Mouse (Mus musculus): ENCODE data around the gene BC017158. TPM values are rescaled to one million over a fixed set of nuclear protein-coding genes. Genes with fewer than 3 reads are reported as not detected.
A peak's percentile ranks its signal among the peaks of the same experiment; 100 is the strongest.
"Not testable (repeated sequence)": the region's sequence is repeated elsewhere in the genome, so short reads cannot be mapped to it uniquely, and the experiment has no call there.

Gene BC017158
- total RNA-seq (2021), result 10 to 100 TPM; 23.5 to 26.3 TPM

DNA sequence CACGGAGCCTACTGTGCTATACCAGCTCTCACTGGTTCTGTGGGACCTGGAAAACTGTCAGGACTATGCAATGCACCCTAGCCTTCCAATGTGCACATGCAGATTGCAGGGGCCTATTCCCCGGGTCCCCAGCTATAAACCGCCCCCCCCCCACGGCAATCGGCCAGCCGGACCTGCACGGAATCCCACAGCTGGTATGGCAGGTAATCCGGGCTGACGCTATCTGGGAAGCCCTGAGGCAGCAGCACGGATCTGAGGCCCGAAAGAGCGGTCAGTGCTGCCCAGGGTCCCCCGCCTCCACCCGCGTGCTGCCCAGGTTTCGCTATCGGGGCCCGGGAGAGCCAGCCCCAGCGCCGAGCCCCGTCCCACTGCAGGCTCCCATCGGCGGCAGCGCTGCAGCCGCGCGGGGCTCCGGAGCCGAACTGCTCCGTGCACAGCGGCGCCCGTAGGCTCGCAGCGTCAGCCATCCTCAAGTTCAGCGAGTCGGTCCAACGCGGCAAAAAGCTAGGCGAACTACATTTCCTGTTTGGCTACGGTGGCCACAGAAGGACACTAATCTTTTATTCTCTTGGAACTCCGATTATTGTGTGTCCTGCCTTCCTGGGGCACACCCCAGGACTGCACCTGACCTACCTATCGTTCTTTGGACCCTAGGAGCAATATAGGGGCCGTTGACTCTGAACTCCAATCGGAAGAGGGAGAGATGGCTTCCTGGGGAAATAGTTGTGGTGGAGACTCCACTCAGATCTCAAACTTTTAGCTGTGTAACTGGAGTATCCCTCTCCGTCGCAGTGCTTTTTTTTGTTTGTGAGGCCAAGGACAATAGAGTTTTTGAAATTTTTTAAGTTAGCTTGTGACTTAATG lies at the start of gene BC017158:
TSS of gene BC017158 (minus strand) at position 554 of the 864 bp plus-strand sequence.
- intact Hi-C loops (cut with DNase I), result loop anchor here (5.0 kb wide), 1 partner anchor 51 kb away; the partner anchor contains the start of gene Tgfb1i1
- DNase-seq (ENCODE audit: low spot score in 2 of 2), result peak; percentile 82 to 83

DNA sequence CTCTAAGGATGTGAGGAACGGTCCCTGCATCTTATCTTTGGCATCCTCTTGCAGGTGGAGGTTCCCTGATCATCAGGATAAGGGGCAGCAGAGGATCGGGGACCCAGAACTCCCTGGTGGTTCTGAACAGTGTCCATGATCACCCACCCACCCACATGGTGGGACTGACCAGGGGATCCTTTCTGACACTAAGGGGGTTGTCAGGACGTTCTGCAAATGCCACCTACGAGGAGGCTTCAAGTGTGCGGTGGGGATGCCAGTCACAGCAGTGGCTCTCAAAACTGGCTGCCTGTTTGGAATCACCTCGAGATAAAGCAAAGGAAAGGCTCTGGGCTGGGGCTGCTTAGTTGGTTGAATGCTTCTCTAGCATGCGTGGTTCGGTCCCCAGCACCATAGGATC lies 49.0 kb upstream of the BC017158 start:
- DNase-seq (ENCODE audit: low spot score in 2 of 2), result no peak

DNA sequence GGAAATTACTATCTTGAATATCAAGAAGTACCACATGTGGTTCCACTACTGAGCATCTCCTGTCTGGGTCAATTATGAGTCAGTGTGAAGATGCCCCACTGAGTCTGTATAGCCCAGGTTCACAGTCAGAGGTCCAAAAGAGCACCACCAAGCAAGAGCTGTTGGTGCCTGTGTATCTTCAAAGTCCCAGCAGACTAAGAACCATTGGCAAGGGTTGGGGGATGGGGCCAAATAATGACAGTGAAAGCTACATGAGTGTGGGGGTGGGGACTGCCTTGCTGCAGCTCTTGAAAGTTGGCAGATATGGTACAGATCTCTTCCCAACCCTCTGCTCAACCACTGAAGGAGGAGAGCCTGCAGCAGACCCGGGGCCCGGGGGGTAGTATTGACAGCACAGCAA lies 48.6 kb upstream of the BC017158 start:
- DNase-seq (ENCODE audit: low spot score in 2 of 2), result no peak
- intact Hi-C loops (cut with DNase I), result no loop called here

More for the DNA sequence above, 49.0 kb upstream of the BC017158 start:
- intact Hi-C loops (cut with DNase I), result no loop called here

DNA sequence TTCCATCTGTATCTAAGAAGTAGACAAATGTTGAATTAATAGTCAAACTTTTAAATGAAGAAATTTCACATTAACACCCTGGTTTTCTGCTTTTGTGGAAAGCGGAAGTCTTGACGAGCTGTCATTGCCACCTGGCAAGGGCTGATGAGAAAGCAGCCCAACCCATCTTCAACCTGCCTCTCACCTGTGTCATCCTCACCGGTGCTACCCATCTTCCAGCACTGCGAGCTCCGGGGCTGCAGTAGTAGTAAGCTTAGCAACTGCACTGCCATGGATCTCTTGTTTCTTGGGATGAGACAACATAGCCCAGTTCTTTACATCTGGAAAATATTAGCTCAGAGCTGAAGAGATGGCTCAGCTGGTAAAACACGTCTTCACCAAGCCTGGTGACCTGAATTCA lies 47.7 kb upstream of the BC017158 start:
- intact Hi-C loops (cut with DNase I), result loop anchor here (1.0 to 2.0 kb wide), 2 partner anchors 41 to 98 kb away; no protein-coding TSS in a partner anchor
- DNase-seq (ENCODE audit: low spot score in 2 of 2), result no peak

DNA sequence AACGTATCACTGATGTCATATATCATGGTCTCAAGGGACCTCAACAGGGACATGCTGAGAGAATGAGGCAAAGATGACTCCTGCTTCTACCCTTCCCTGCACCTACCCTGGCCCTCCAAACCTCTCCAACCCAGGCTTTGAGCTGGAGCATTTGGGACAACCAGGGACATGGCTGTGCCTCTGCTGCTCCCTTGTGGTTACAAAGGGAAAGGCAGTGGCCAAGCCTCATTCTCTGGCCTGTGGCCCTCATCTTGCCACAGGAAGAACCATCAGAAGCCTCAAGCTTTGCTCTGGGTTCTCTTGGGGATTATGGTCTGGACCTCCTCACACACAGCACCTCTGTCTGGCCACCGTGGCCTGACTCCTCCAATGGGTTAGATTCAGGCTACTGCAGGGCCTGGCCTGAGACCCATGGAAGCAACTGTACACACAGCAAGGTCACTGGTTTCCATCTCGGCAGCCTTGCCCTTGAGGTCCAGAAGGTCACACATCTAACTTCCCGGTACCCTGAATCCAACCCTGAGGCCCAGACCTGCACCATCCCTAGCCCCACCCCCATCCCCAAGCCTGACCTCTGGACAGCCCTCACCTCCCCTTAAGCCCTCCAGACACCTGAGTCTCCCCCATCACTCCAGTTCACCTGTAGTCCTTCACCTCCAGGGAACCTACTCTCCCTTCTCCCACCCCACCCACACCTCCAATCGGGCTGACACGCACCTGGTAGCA lies 47.1 kb upstream of the BC017158 start:
- intact Hi-C loops (cut with DNase I), result loop anchor here (1.0 to 2.0 kb wide), 2 partner anchors 40 to 98 kb away; no protein-coding TSS in a partner anchor
- DNase-seq (ENCODE audit: low spot score in 2 of 2), result peak; percentile 62 to 67

DNA sequence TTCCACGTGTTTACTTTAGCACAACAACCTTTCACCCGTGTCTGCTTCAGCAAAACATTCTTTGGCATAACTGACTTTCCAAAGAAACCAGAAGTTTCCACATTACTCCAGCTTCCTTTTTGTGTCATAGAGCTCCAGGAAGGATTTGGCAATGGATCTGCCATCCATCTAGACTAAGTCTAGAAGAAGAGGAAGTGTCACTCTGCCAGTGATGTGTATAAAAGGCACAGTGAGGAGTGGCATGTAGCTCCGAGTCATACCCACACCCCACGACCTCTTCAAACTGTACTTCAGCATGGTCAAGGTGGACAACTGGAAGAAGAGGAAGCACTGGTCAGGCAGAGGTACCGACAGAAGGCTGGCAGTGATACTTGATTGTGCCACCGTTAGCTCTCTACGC lies 46.5 kb upstream of the BC017158 start:
- no peak for DNase-seq (ENCODE audit: low spot score in 2 of 2)
- intact Hi-C loops (cut with DNase I), result loop anchor here (2.0 kb wide), 1 partner anchor 40 kb away; no protein-coding TSS in a partner anchor

DNA sequence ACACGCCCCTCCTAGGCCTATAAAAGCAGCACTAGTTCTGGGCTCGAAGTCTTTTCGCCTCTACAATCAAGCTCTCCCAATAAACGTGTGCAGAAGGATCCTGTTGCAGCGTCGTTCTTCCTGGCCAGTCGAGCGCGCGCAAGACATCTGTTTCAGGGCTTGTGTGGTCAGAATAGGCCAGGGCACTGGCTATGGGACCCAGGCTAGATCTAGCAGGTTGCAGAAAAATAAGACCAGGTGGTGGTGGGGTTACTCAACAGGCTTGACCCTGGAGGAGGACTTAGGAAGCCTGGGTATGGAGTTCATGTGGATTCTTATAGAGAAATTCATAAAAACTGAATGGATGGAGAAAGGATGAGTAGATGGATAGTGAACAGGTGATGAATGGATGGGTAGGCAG lies 44.7 kb upstream of the BC017158 start:
- DNase-seq (ENCODE audit: low spot score in 2 of 2); intact Hi-C loops (cut with DNase I): not testable (repeated sequence)

DNA sequence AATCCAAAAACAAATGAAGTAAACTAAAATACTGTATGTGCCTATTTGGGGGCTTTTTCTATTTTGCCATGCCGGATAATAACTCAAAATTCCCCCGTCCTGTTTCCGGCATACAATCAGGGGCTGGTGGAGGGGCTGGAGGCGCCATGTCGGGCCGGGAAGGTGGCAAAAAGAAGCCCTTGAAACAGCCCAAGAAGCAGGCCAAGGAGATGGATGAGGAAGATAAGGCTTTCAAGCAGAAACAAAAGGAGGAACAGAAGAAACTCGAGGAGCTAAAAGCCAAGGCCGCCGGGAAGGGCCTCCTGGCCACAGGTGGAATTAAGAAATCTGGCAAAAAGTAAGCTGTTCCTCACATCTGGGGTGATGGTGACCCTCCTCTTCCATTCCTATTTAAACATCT lies 42.4 kb upstream of the BC017158 start:
- intact Hi-C loops (cut with DNase I); DNase-seq (ENCODE audit: low spot score in 2 of 2): not testable (repeated sequence)

DNA sequence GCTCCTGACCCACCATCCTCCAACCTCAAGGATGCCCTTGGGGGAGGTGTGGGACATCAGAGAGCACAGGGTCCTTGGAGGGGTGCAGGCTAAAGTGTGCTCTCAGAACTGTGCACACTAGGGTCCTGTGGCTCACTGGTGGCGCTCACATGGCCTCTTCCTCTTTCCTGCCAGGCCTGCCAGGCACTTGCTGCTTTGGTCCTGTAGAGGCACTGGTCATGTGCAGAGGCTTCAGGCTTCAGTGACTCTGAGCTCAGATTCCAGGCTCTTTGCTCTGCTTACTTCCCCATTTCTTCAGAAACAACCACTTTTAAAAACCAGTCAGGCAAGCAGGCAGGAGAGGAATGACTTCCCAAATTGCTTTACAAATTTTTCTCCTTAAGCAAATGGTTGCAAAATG lies 34.9 kb upstream of the BC017158 start:
- DNase-seq (ENCODE audit: low spot score in 2 of 2), result no peak
- intact Hi-C loops (cut with DNase I), result no loop called here

DNA sequence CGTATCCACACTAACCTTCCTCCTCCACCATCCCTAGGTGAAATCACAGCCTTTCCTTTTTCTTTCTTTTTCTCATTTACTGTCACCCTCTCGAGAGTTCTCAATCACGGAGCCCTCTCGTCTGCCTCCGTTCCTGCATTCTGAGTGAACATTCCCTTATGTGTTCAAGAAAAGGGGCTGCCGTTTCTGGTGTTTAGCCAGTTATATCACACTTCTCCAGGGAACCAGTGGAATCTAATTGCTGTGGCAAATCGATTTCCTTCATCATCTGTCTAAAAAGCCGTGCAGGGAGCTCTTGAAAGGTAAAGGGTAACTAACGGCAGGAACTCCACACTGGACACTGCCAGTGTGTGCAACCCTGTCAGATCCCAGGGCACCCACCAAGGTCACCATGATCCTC lies 33.0 kb upstream of the BC017158 start:
- DNase-seq (ENCODE audit: low spot score in 2 of 2), result no peak
- intact Hi-C loops (cut with DNase I), result no loop called here

DNA sequence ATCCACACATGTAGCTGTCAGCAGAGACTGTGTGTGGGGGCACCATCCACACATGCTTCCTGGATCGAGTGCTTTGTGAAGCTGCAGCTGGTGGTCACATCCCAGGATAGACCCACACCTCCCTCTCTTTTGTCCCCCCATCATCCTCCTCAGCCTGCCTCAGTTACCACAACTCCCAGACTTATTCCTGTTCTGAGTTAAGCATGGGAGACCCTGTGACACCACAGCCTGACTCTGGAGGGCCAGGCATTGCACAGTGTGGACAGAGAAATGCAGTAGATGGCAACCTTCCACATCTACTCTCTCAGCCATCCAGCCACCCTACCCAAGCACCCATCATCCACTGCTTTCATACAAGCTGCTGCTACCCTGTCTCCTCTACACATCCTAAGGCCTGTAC lies 27.0 kb upstream of the BC017158 start:
- no peak for DNase-seq (ENCODE audit: low spot score in 2 of 2)
- intact Hi-C loops (cut with DNase I), result no loop called here

DNA sequence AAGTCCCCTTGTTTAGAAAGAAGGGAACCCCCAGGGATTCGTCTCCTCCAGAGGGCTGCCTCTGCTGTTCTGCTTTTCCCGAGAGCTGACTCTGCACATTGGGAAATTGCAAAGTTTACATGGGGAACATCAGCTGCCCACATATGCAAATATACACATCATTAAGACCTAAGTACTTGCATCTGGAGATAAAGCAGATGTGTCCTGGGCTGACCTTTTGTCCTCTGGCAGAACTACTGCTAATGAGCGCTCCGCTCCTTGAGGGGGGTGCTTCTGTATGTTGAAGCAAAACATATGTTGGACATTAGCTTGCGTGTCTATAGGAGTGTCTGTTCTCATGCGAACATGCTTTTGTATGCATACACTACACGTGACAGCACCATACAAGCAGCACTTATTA lies 23.3 kb upstream of the BC017158 start:
- intact Hi-C loops (cut with DNase I), result no loop called here

DNA sequence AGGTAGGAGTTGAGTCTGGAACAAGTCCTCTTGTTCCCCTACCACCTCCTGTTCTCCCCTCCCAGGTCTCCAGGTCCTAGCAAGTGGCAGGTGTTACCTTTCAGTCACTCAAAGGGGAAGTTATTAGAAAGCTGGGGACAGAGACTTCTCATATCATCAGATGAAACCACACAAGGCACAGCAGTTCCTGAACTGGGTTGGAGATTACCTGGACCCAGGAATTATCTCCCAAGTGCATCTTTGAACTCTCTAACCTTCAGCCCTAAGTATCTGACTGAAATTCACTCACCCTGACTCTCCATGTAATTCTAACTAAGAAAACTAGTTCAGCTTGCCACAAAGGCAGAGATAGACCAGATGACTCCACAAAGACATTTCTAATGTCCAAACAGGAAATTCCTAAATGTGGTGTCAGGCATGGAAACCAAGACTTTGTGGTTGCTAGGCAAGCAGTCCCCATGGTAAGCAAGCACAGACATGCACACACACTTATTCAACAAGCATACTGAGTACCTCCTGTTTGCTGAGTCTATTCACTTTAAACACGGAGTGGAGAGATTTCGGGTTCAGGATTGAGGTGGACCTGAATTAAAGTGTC lies 22.3 kb upstream of the BC017158 start:
- no peak for DNase-seq (ENCODE audit: low spot score in 2 of 2)
- intact Hi-C loops (cut with DNase I), result no loop called here

More for the DNA sequence above, 23.3 kb upstream of the BC017158 start:
- DNase-seq (ENCODE audit: low spot score in 2 of 2), result no peak

DNA sequence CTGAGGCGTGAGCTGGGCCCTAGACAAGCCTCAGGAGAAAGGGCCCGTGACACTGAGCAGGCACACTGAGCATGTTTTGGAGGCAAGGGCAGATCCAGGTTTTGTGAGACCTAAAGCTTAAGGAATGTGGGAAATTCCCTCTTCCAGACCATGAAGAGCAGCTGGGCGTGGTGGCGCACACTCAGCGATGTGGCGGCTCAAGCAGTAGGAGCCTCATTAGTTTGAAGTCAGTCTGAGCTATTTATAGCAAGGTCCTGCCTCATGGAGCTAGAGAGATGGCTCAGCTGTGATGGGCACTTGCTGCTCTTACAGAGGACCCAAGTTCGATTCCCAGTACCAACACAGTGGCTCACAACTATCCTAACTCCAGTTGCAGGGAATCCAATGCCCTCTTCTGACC lies 21.2 kb upstream of the BC017158 start:
- intact Hi-C loops (cut with DNase I), result no loop called here
- DNase-seq (ENCODE audit: low spot score in 2 of 2), result no peak

DNA sequence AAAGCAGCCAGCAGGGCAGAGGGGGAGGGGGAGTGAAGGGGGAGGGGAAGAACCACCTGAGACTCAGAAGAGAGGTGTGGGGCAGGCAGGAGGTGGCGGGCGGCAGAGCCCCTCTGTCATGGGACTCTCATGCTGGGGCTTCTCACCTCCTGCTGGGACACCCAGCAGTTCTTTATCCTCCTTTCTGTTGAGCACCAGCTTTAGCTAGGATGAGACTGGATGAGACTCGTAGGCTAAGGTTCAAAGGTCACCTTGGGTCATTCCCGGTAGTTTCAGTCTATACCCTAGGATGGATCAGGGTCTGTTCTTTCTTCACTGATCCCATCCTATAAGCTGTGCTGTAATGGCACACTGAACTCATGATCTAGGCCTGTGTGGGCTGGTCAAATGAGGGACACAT lies 19.0 kb upstream of the BC017158 start:
- intact Hi-C loops (cut with DNase I), result no loop called here
- no peak for DNase-seq (ENCODE audit: low spot score in 2 of 2)

DNA sequence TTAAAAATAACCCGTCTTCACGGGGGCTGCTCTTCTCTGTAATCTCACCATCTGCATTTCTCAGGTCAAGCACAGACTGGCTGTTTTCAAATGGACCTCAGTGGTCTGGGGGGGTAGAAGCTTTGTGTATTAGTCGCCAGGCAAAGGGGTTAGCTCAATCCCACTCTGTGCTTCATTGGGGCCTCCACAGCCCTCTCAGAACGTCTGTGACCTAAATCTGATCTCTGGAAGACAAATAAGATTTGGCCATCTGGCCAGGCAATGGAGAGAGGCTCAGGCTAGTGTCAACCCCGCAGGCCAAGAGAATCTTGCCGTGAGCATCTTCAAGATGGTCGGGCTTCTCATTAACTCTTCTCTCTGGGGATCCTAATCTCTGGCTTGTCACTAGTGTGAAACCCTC lies 16.5 kb upstream of the BC017158 start:
- intact Hi-C loops (cut with DNase I), result no loop called here
- no peak for DNase-seq (ENCODE audit: low spot score in 2 of 2)

DNA sequence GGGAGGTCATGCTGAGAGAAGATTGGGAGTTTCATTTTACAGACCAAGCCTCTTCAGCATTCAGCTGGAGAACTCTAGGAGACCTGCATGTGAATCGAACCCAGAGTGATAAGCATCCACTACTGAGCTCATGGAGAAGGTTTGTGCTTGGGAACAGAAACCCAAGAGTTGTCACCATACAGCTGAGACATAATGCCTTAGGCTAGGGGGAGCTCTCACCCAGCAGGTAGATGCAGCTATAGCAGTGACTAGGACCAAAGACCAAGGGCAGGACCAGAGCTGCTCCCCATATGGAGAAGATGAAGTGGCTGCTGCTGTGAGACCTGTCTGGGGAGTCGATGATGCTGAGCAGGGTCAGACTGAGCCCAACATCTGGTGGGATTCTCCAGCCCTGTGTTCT lies 15.6 kb upstream of the BC017158 start:
- intact Hi-C loops (cut with DNase I), result no loop called here
- DNase-seq (ENCODE audit: low spot score in 2 of 2), result no peak

DNA sequence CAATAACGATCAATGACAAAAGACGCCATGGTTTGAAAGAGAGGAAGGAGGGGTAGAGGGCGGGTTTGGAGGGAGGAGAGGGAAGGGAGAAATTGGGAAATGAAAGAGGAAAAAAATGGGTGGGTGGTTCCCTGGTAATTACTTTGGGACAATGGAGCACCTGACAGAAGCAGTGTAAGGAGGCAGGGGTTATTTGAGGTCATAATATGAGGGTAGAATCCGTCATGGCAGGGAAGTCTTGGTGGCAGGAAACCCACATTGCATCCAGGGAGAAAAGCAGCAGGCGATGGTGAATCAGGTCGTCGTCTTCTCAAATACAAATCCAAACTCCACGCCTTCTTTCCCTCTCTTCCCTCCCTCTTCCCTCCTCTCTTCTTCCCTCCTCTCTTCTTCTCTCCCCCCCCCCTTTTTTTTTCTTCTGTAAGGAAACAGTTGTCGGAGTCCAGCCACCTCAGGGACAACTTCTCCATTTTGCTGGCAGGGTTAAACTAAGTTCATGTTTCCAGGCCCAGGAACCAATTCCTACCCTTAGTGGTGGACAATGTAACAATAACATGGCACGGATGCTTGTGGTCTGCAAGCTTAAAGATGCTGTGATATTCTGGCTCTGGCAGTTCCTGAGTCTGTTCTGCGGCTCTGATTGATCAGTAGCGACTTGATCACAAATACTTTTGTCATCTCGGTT lies 14.5 kb upstream of the BC017158 start:
- intact Hi-C loops (cut with DNase I), result loop anchor here (1.0 kb wide), 1 partner anchor 16 kb away; no protein-coding TSS in a partner anchor
- DNase-seq (ENCODE audit: low spot score in 2 of 2), result no peak

DNA sequence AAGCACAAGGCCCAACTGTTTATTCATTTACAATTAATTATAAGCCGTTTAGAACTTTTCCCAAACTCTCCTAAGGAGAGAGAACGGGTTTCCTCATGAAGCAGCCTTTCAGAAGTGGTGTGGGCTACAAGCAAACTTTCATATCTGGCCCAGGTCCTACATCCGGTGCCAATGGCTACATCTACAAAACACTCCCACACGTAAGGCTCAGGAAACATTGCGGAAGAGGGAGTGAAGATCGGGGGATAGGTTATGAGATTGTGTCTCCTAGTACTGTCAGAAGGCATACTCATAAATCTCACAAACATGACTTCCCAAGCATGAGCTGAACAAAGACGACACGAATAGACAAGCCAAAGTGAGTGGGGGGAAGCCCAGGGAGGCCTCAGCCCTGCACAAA lies 13.8 kb upstream of the BC017158 start:
- DNase-seq (ENCODE audit: low spot score in 2 of 2), result no peak
- intact Hi-C loops (cut with DNase I), result loop anchor here (1.0 kb wide), 1 partner anchor 16 kb away; no protein-coding TSS in a partner anchor

DNA sequence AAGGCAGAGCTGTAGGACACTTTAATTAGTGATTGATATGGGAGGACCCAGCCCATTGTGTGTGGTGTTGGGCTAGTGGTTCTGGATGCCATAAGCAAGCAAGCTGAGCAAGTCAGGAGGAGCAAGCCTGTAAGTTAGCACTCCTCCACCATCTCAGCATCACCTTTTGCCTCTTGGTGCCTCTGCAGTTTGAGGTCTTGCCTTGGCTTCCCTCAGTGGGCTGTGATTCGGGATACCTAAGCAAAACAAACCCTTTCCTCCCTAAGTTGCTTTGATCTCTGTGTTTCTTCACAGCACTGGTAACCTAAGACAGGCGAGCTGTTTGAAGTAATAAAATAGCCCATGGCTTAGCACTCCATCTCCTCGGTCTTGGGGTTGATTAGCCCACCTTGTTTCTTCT lies 13.3 kb upstream of the BC017158 start:
- intact Hi-C loops (cut with DNase I), result no loop called here
- DNase-seq (ENCODE audit: low spot score in 2 of 2), result no peak

Measured in left cerebral cortex, postnatal 36 days (tissue).